Mouse (Mus musculus) forebrain, embryonic 10.5 days (tissue): ENCODE results near the gene Mgat4c. TPM values are rescaled to one million over a fixed set of nuclear protein-coding genes. Genes with fewer than 3 reads are reported as not detected.

Experiments used
- DNase-seq: peaks from one replicate; pipeline ENCODE4 v3.0.0-alpha.2; 2017; ENCODE audit warnings: low spot score; ENCODE audit errors: extremely low spot score
- H3K27ac ChIP-seq: fragments of 300-500 bp; sonication (generic); 2 replicates; pipeline ENCODE4 v1.5.1; 2016; ENCODE audit warnings: mild to moderate bottlenecking
- H3K27me3 ChIP-seq: fragments of 300-500 bp; sonication (generic); 2 replicates; pipeline ENCODE4 v1.6.1; 2016; ENCODE audit warnings: mild to moderate bottlenecking; ENCODE audit not compliant: poor library complexity, severe bottlenecking
- H3K36me3 ChIP-seq: fragments of 300-500 bp; sonication (generic); replicated peaks from 2 replicates; pipeline ENCODE4 v1.6.1; 2016; ENCODE audit warnings: mild to moderate bottlenecking, moderate library complexity
- H3K4me1 ChIP-seq: fragments of 300-500 bp; sonication (generic); 2 replicates; pipeline ENCODE4 v1.6.1; 2016
- H3K4me3 ChIP-seq: fragments of 300-500 bp; sonication (generic); 2 replicates; pipeline ENCODE4 v1.5.1; 2016; ENCODE audit warnings: mild to moderate bottlenecking, moderate library complexity
- H3K9me3 ChIP-seq: fragments of 300-500 bp; sonication (generic); 2 replicates; pipeline ENCODE4 v1.6.1; 2016; ENCODE audit warnings: mild to moderate bottlenecking, moderate library complexity
- WGBS: fragments of 180-500 bp; shearing (Covaris S2); methylation state at CpG from one replicate; pipeline ENCODE4 v1.1.7; 2016; 5-methylcytosine and 5-hydroxymethylcytosine counted together
- polyA plus RNA-seq: library from polyadenylated mRNA; unstranded; fragments of >200 nt; fragmentation: Nextera tagmentation; extraction: Ambion mirVana; gene quantifications from 2 replicates; pipeline ENCODE4 v1.2.1, GENCODE M21; 2016

The Mgat4c gene
- 0.14 and 0.17 TPM in 2 replicates for polyA plus RNA-seq

- H3K9me3 ChIP-seq: no peaks in the 10 kb centered on the region
- H3K27ac ChIP-seq: no peak within 1 kb of the TSS
- H3K27me3 ChIP-seq: no peaks in the 10 kb centered on the region
- no peak within 1 kb of the TSS for H3K4me3 ChIP-seq
- no peak for DNase-seq
- no peaks in the 10 kb centered on the region for H3K4me1 ChIP-seq
- no peaks in the 10 kb centered on the region for H3K36me3 ChIP-seq
- 77% methylated on average over 6 of the region's 6 CpGs for WGBS
These were observed at the start of gene Mgat4c for GRCm38 (mm10) chr10:101681437-101681912. Gene Mgat4c, plus strand, starts transcription at chr10:101681487.

- Histone ChIP-seq H3K36me3 (no peaks in the 10 kb centered on the region), H3K4me1 (no peaks in the 10 kb centered on the region), H3K9me3 (no peaks in the 10 kb centered on the region), H3K27me3 (no peaks in the 10 kb centered on the region), H3K4me3 (no peak overlapping the region), H3K27ac (no peak overlapping the region)
- DNase-seq: no peak
- 85% methylated on average over 6 of the region's 6 CpGs for WGBS
These were observed 46.0 kb upstream of the Mgat4c start for GRCm38 (mm10) chr10:101635266-101635665.

GRCm38 (mm10) chr10:101641048-101641447 lies 40.2 kb upstream of the Mgat4c start:
- DNase-seq: no peak
- Histone ChIP-seq H3K4me1 (no peaks in the 10 kb centered on the region), H3K4me3 (no peak overlapping the region), H3K36me3 (no peaks in the 10 kb centered on the region), H3K27ac (no peak overlapping the region), H3K27me3 (no peaks in the 10 kb centered on the region), H3K9me3 (no peaks in the 10 kb centered on the region)
- 82% methylated on average over 2 of the region's 2 CpGs for WGBS

- WGBS: 91% methylated on average over 5 of the region's 5 CpGs
- DNase-seq: no peak
- Histone ChIP-seq H3K27me3 (no peaks in the 10 kb centered on the region), H3K4me3 (no peak overlapping the region), H3K4me1 (no peaks in the 10 kb centered on the region), H3K27ac (no peak overlapping the region), H3K36me3 (no peaks in the 10 kb centered on the region), H3K9me3 (no peaks in the 10 kb centered on the region)
These were observed 627 bp downstream of the Mgat4c start for GRCm38 (mm10) chr10:101681914-101682313.

- no peaks in the 10 kb centered on the region for H3K27me3 ChIP-seq
- no peak overlapping the region for H3K27ac ChIP-seq
- no peak overlapping the region for H3K4me3 ChIP-seq
- 83% methylated on average over 3 of the region's 3 CpGs for WGBS
- DNase-seq: no peak
- no peaks in the 10 kb centered on the region for H3K9me3 ChIP-seq
- H3K36me3 ChIP-seq: no peaks in the 10 kb centered on the region
- no peaks in the 10 kb centered on the region for H3K4me1 ChIP-seq
These were observed 80.5 kb downstream of the Mgat4c start for GRCm38 (mm10) chr10:101761828-101762227.

- no peaks in the 10 kb centered on the region for H3K36me3 ChIP-seq
- H3K27ac ChIP-seq: no peak overlapping the region
- no peaks in the 10 kb centered on the region for H3K9me3 ChIP-seq
- no peak for DNase-seq
- H3K4me1 ChIP-seq: no peaks in the 10 kb centered on the region
- no peaks in the 10 kb centered on the region for H3K27me3 ChIP-seq
- no peak overlapping the region for H3K4me3 ChIP-seq
- 92% methylated on average over 1 of the region's 1 CpGs for WGBS
These were observed 89.4 kb downstream of the Mgat4c start for GRCm38 (mm10) chr10:101770688-101771087.

GRCm38 (mm10) chr10:101771157-101771556 lies 89.9 kb downstream of the Mgat4c start:
- Histone ChIP-seq H3K4me1 (no peaks in the 10 kb centered on the region), H3K9me3 (no peaks in the 10 kb centered on the region), H3K36me3 (no peaks in the 10 kb centered on the region), H3K4me3 (no peak overlapping the region), H3K27ac (no peak overlapping the region), H3K27me3 (no peaks in the 10 kb centered on the region)
- 90% methylated on average over 4 of the region's 4 CpGs for whole genome bisulfite sequencing
- DNase-seq: no peak

- Histone ChIP-seq H3K36me3 (no peaks in the 10 kb centered on the region), H3K4me1 (no peaks in the 10 kb centered on the region), H3K9me3 (no peaks in the 10 kb centered on the region), H3K27me3 (no peaks in the 10 kb centered on the region), H3K27ac (no peak overlapping the region), H3K4me3 (no peak overlapping the region)
- no peak for DNase-seq
- 92% methylated on average over 3 of the region's 3 CpGs for WGBS
These were observed 102.0 kb downstream of the Mgat4c start for GRCm38 (mm10) chr10:101783161-101783744.

- no peaks in the 10 kb centered on the region for H3K9me3 ChIP-seq
- no peak for DNase-seq
- H3K4me3 ChIP-seq: no peak overlapping the region
- 89% methylated on average over 1 of the region's 1 CpGs for WGBS
- H3K27ac ChIP-seq: no peak overlapping the region
- no peaks in the 10 kb centered on the region for H3K36me3 ChIP-seq
- H3K4me1 ChIP-seq: peaks cover 12% of the 10 kb centered on the region
- no peaks in the 10 kb centered on the region for H3K27me3 ChIP-seq
These were observed 114.2 kb downstream of the Mgat4c start for GRCm38 (mm10) chr10:101795507-101795906.

GRCm38 (mm10) chr10:101798831-101799474 lies 117.7 kb downstream of the Mgat4c start:
- WGBS: 28% methylated on average over 2 of the region's 2 CpGs
- Histone ChIP-seq H3K4me1 (peaks cover 12% of the 10 kb centered on the region), H3K27ac (no peak overlapping the region), H3K27me3 (no peaks in the 10 kb centered on the region), H3K4me3 (no peak overlapping the region), H3K36me3 (no peaks in the 10 kb centered on the region), H3K9me3 (no peaks in the 10 kb centered on the region)
- no peak for DNase-seq

- DNase-seq: no peak
- 100% methylated on average over 2 of the region's 2 CpGs for WGBS
These were observed 127.5 kb downstream of the Mgat4c start for GRCm38 (mm10) chr10:101808768-101809167.

GRCm38 (mm10) chr10:101816902-101817301 lies 135.6 kb downstream of the Mgat4c start:
- Histone ChIP-seq H3K36me3 (no peaks in the 10 kb centered on the region), H3K4me3 (no peak overlapping the region), H3K9me3 (no peaks in the 10 kb centered on the region), H3K27ac (no peak overlapping the region), H3K4me1 (no peaks in the 10 kb centered on the region), H3K27me3 (no peaks in the 10 kb centered on the region)
- WGBS: 70% methylated on average over 5 of the region's 5 CpGs
- DNase-seq: no peak

More at GRCm38 (mm10) chr10:101808768-101809167, 127.5 kb downstream of the Mgat4c start:
- Histone ChIP-seq H3K4me3 (no peak overlapping the region), H3K36me3 (no peaks in the 10 kb centered on the region), H3K27me3 (no peaks in the 10 kb centered on the region), H3K4me1 (no peaks in the 10 kb centered on the region), H3K9me3 (no peaks in the 10 kb centered on the region), H3K27ac (no peak overlapping the region)

- H3K27ac ChIP-seq: no peak overlapping the region
- no peak for DNase-seq
- H3K36me3 ChIP-seq: no peaks in the 10 kb centered on the region
- WGBS: 93% methylated on average over 2 of the region's 2 CpGs
- H3K4me3 ChIP-seq: no peak overlapping the region
- no peaks in the 10 kb centered on the region for H3K9me3 ChIP-seq
- H3K4me1 ChIP-seq: no peaks in the 10 kb centered on the region
- H3K27me3 ChIP-seq: no peaks in the 10 kb centered on the region
These were observed 146.7 kb downstream of the Mgat4c start for GRCm38 (mm10) chr10:101827944-101828343.
